Mouse (Mus musculus) lung, postnatal 36 days (tissue): Measurements from ENCODE around the gene Mtx1.
"Not testable (repeated sequence)": the region's sequence is repeated elsewhere in the genome, so short reads cannot be mapped to it uniquely, and the experiment has no call there.

Experiments
- DNase-seq: peaks from one replicate; pipeline ENCODE4 v3.0.0; 2022; ENCODE audit warnings: mixed read lengths

The Mtx1 gene

GRCm38 (mm10) chr3:89181749-89182500, 45.0 kb downstream of the Mtx1 start:
- no peak for DNase-seq

DNA sequence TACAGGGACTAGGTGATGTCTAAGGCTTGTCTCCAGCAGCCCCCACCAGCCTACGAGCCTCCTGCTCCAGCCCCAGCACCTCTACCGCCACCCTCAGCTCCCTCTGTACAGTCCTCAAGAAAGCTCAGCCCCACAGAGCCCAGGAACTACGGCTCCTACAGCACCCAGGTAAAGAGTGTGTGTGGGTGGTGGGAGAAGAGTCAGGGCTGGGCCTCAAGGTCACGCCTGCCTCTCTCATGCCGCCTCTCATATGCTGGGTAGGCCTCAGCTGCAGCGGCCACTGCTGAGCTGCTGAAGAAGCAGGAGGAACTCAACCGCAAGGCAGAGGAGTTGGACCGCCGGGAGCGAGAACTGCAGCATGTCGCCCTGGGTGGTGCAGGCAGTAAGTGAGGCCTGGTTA, 47.8 kb downstream of the Mtx1 start:
- DNase-seq = no peak

- no peak for DNase-seq
Observed at GRCm38 (mm10) chr3:89178107-89178385, 48.8 kb downstream of the Mtx1 start.

- peak; percentile 95 for DNase-seq
Observed at GRCm38 (mm10) chr3:89177242-89178106, 49.4 kb downstream of the Mtx1 start, which contains the start of gene Scamp3. Gene Scamp3, plus strand, starts transcription at chr3:89177473.

DNA sequence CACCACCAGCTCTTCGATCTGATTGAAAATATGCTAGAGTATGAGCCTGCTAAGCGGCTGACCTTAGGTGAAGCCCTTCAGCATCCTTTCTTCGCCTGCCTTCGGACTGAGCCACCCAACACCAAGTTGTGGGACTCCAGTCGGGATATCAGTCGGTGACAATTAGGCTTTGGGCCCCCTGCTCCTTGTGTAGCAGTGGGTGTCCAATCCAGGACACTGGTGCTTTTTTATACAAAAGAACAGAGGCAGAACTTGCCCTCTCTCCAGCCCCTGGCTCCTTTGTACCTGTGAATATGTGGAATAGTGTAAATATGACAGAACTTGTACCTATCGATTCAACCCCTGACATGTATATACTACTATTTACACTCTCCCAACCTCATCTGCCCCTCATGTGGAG, 50.5 kb downstream of the Mtx1 start:
- no peak for DNase-seq

- no peak for DNase-seq
Observed at GRCm38 (mm10) chr3:89175544-89175943, 51.3 kb downstream of the Mtx1 start.

DNA sequence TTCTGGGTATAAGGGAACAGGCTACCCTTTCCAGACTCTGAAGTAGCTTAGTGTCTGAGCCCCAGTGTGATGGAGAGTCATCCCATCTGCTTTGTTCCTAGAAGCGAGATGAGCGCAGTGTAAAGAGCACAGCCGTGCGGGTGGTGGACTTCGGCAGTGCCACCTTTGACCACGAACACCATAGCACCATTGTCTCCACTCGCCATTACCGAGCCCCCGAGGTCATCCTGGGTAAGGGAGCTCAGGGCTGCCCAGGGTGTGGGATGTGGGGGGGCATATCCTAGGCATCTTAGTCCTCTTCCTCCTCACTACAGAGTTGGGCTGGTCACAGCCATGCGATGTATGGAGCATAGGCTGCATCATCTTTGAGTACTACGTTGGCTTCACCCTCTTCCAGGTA, 52.0 kb downstream of the Mtx1 start:
- no peak for DNase-seq

DNA sequence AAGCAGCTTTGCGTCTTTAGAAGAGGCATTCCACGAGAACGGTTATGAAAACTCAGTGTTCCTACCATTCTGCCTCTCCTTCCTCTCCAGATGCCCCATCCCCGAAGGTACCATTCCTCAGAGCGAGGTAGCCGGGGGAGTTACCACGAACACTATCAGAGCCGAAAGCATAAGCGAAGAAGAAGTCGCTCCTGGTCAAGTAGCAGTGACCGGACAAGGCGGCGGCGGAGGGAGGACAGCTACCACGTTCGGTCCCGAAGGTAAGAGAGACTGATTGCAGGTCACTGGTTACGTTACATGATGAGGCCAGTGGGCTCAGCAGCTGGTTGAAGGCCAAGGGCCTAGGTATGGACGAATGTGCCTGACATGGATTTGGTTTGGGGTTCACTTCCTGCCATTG, 59.9 kb downstream of the Mtx1 start:
- DNase-seq = no peak

GRCm38 (mm10) chr3:89165268-89165870, 61.5 kb downstream of the Mtx1 start:
- DNase-seq = no peak

GRCm38 (mm10) chr3:89164506-89165267, 62.2 kb downstream of the Mtx1 start, which contains the start of gene Clk2:
Gene Clk2, plus strand, starts transcription at chr3:89164795.
- peak; percentile 97 for DNase-seq

GRCm38 (mm10) chr3:89163643-89164245, 63.1 kb downstream of the Mtx1 start:
- no peak for DNase-seq

DNA sequence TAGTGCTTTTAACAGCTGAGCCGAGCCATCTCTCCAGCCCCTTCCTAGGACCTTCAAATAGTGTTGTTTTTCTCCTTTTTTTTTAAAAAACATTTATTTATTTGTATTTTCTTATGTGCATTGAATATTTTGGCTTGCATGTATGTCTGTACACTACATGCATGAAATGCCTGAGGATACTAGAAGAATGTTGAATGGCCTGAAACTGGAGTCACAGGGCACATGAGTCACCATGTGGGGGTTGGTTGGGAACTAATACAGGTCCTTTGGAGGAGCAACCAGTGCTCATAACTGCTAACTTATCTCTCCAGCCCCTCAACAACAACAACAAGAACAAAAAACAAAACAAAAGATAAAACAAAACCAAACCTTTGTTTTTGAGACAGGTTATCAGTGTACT, 63.8 kb downstream of the Mtx1 start:
- DNase-seq = no peak

DNA sequence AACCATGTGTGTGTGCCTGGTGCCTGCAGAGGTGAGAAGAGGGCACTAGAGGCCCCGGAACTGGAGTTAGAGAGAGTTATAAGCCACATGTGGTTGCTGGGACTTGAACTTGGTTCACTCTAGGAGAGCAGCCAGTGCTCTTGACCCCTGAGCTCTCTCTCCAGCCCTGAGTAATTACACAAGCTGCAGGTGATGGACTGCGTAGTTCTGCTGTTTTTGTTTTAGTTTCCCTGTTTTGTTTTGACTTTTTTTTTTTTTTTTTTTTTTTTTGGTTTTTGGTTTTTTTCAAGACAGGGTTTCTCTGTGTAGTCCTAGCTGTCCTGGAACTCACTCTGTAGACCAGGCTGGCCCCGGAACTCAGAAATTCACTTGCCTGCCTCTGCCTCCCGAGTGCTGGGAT, 65.1 kb downstream of the Mtx1 start:
- DNase-seq = no peak

- not testable (repeated sequence) for DNase-seq
Observed at GRCm38 (mm10) chr3:89161207-89161606, 65.7 kb downstream of the Mtx1 start.

DNA sequence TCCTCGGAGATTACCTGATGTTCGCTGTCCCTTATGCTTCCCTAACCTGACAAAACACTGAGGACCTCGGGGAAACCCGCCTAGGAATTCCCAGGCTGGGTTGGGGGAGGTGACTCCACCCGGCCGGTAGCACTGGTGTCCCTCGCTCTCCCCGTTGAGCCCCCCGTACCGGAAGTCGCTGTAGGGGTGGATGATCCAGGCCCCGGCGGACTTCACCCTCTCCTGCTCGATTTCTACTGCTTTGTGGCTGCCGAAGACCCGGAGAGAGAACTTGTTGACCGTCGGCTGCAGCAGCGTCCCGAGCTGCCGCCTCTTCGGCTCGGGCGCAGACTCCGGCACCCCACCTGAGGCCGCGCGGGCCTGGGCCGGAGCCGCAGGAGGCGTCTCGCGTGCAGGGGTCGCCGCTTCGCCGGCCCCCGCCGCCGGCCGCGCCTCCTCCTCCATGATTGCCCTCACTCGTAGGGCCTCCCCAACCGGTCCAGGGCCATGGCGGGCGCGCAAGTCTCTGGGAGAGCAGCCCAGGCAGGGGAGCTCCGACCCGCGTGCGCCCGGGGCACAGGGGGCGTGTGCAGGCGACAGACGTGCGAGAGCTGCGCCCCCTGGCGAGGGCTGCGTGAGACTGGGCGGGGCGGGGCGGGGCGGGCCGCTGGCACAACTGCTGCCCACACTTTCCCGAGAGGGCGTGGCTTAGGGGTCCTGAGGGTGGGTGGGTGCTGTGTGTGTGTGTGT, 67.1 kb downstream of the Mtx1 start, which contains the start of gene Hcn3:
TSS of gene Hcn3 (minus strand) at position 581 of the 729 bp plus-strand sequence.
- peak; percentile 52 for DNase-seq

DNA sequence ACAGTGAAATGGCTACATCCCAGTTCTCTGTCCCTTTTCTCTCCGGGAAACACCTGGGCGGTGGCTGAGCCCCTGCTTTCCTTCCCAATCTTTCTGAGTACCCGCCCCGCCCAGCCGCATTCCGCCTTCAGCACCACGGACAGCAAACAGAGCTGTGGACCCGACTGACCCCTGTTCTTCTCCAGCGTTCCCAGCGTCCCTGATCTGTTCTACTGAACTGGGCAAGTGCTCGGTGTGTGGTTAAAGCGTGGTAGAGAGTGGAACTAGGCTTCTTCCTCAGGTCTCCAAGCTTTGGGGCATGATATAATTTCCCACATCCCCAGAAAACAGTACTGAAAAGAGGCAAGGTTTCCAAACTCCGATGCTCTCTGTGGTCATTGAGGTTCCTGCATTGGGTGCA, 67.7 kb downstream of the Mtx1 start:
- peak; percentile 76 for DNase-seq
